Mouse (Mus musculus): Measurements from ENCODE around the gene Comt. TPM values are rescaled to one million over a fixed set of nuclear protein-coding genes. Genes with fewer than 3 reads are reported as not detected.

The Comt gene
- polyA plus RNA-seq, 1 experiment from 2014 or later, result 53.9 TPM

- Histone ChIP-seq H3K4me1 (replicated peaks; ENCODE audit: control insufficient read depth, insufficient read depth, low read length) (peaks cover 20% of the 10 kb centered on the region), H3K9me3 (ENCODE audit: control insufficient read depth, low read length) (no peaks in the 10 kb centered on the region), H3K9ac (ENCODE audit: low read depth, low read length) (no peak overlapping the region), H3K27ac (ENCODE audit: low read depth, low read length) (no peak overlapping the region), H3K27me3 (ENCODE audit: control insufficient read depth, insufficient read depth, low read length) (no peaks in the 10 kb centered on the region), H3K4me3 (ENCODE audit: low read depth, low read length) (no peak overlapping the region), H3K36me3 (ENCODE audit: control insufficient read depth, insufficient read depth, low read length) (no peaks in the 10 kb centered on the region), H3K4me2 (replicated peaks; ENCODE audit: low read depth, low read length) (no peak overlapping the region)
- ATAC-seq (ENCODE audit: low FRiP score) (no peak), DNase-seq (ENCODE audit: low spot score) (no peak)
- 89% methylated on average over 6 of the region's 7 CpGs for WGBS
Observed at GRCm38 (mm10) chr16:18376297-18376954, 50.2 kb downstream of the Comt start.

GRCm38 (mm10) chr16:18373632-18374031 lies 53.0 kb downstream of the Comt start:
- H3K27ac ChIP-seq (ENCODE audit: low read depth, low read length), result no peak overlapping the region
- no peak for ATAC-seq (ENCODE audit: low FRiP score)
- DNase-seq (ENCODE audit: low spot score), result no peak
- no peak overlapping the region for H3K9ac ChIP-seq (ENCODE audit: low read depth, low read length)
- no peak overlapping the region for H3K4me2 ChIP-seq (replicated peaks; ENCODE audit: low read depth, low read length)
- no peaks in the 10 kb centered on the region for H3K9me3 ChIP-seq (ENCODE audit: control insufficient read depth, low read length)
- peaks cover 8% of the 10 kb centered on the region; the same call in 1 of the 2 replicates for H3K4me1 ChIP-seq (replicated peaks; ENCODE audit: control insufficient read depth, insufficient read depth, low read length)
- H3K36me3 ChIP-seq (ENCODE audit: control insufficient read depth, insufficient read depth, low read length), result no peaks in the 10 kb centered on the region
- no peaks in the 10 kb centered on the region for H3K27me3 ChIP-seq (ENCODE audit: control insufficient read depth, insufficient read depth, low read length)
- H3K4me3 ChIP-seq (ENCODE audit: low read depth, low read length), result no peak overlapping the region
- WGBS, result 93% methylated on average over 4 of the region's 4 CpGs

- no peaks in the 10 kb centered on the region for H3K9me3 ChIP-seq (ENCODE audit: control insufficient read depth, low read length)
- H3K4me2 ChIP-seq (replicated peaks; ENCODE audit: low read depth, low read length), result no peak overlapping the region
- no peak overlapping the region for H3K27ac ChIP-seq (ENCODE audit: low read depth, low read length)
- WGBS, result 98% methylated on average over 3 of the region's 3 CpGs
- DNase-seq (ENCODE audit: low spot score) (no peak), ATAC-seq (ENCODE audit: low FRiP score) (no peak)
- no peaks in the 10 kb centered on the region for H3K27me3 ChIP-seq (ENCODE audit: control insufficient read depth, insufficient read depth, low read length)
- H3K4me1 ChIP-seq (replicated peaks; ENCODE audit: control insufficient read depth, insufficient read depth, low read length), result no peaks in the 10 kb centered on the region
- no peak overlapping the region for H3K4me3 ChIP-seq (ENCODE audit: low read depth, low read length)
- H3K36me3 ChIP-seq (ENCODE audit: control insufficient read depth, insufficient read depth, low read length), result no peaks in the 10 kb centered on the region
- H3K9ac ChIP-seq (ENCODE audit: low read depth, low read length), result no peak overlapping the region
Observed at GRCm38 (mm10) chr16:18370197-18370596, 56.5 kb downstream of the Comt start.

- no peak for DNase-seq (ENCODE audit: low spot score)
- Histone ChIP-seq H3K9ac (ENCODE audit: low read depth, low read length) (no peak overlapping the region), H3K27me3 (ENCODE audit: control insufficient read depth, insufficient read depth, low read length) (no peaks in the 10 kb centered on the region), H3K4me1 (replicated peaks; ENCODE audit: control insufficient read depth, insufficient read depth, low read length) (no peaks in the 10 kb centered on the region), H3K36me3 (ENCODE audit: control insufficient read depth, insufficient read depth, low read length) (no peaks in the 10 kb centered on the region), H3K27ac (ENCODE audit: low read depth, low read length) (no peak overlapping the region), H3K9me3 (ENCODE audit: control insufficient read depth, low read length) (no peaks in the 10 kb centered on the region), H3K4me3 (ENCODE audit: low read depth, low read length) (no peak overlapping the region), H3K4me2 (replicated peaks; ENCODE audit: low read depth, low read length) (no peak overlapping the region)
- ATAC-seq (ENCODE audit: low FRiP score), result no peak
- WGBS, result 90% methylated on average over 4 of the region's 4 CpGs
Observed at GRCm38 (mm10) chr16:18366849-18367248, 59.8 kb downstream of the Comt start.

- no peaks in the 10 kb centered on the region for H3K36me3 ChIP-seq (ENCODE audit: control insufficient read depth, insufficient read depth, low read length)
- DNase-seq (ENCODE audit: low spot score) (no peak), ATAC-seq (ENCODE audit: low FRiP score) (no peak)
- H3K4me3 ChIP-seq (ENCODE audit: low read depth, low read length), result no peak overlapping the region
- H3K4me1 ChIP-seq (replicated peaks; ENCODE audit: control insufficient read depth, insufficient read depth, low read length), result no peaks in the 10 kb centered on the region
- 79% methylated on average over 8 of the region's 8 CpGs for WGBS
- H3K27me3 ChIP-seq (ENCODE audit: control insufficient read depth, insufficient read depth, low read length), result no peaks in the 10 kb centered on the region
- H3K9me3 ChIP-seq (ENCODE audit: control insufficient read depth, low read length), result no peaks in the 10 kb centered on the region
- no peak overlapping the region for H3K9ac ChIP-seq (ENCODE audit: low read depth, low read length)
- no peak overlapping the region for H3K4me2 ChIP-seq (replicated peaks; ENCODE audit: low read depth, low read length)
- no peak overlapping the region for H3K27ac ChIP-seq (ENCODE audit: low read depth, low read length)
Observed at GRCm38 (mm10) chr16:18362948-18363347, 63.7 kb downstream of the Comt start.

- H3K9ac ChIP-seq (ENCODE audit: low read depth, low read length), result no peak overlapping the region
- H3K36me3 ChIP-seq (ENCODE audit: control insufficient read depth, insufficient read depth, low read length), result no peaks in the 10 kb centered on the region
- no peak overlapping the region for H3K27ac ChIP-seq (ENCODE audit: low read depth, low read length)
- H3K27me3 ChIP-seq (ENCODE audit: control insufficient read depth, insufficient read depth, low read length), result no peaks in the 10 kb centered on the region
- no peak for DNase-seq (ENCODE audit: low spot score)
- no peaks in the 10 kb centered on the region for H3K9me3 ChIP-seq (ENCODE audit: control insufficient read depth, low read length)
- ATAC-seq (ENCODE audit: low FRiP score), result no peak
- 75% methylated on average over 6 of the region's 6 CpGs for WGBS
- H3K4me3 ChIP-seq (ENCODE audit: low read depth, low read length), result no peak overlapping the region
- no peak overlapping the region for H3K4me2 ChIP-seq (replicated peaks; ENCODE audit: low read depth, low read length)
- H3K4me1 ChIP-seq (replicated peaks; ENCODE audit: control insufficient read depth, insufficient read depth, low read length), result no peaks in the 10 kb centered on the region
Observed at GRCm38 (mm10) chr16:18360151-18360805, 66.4 kb downstream of the Comt start.

- H3K36me3 ChIP-seq (ENCODE audit: control insufficient read depth, insufficient read depth, low read length), result no peaks in the 10 kb centered on the region
- H3K27me3 ChIP-seq (ENCODE audit: control insufficient read depth, insufficient read depth, low read length), result no peaks in the 10 kb centered on the region
- H3K27ac ChIP-seq (ENCODE audit: low read depth, low read length), result no peak overlapping the region
- no peak overlapping the region for H3K9ac ChIP-seq (ENCODE audit: low read depth, low read length)
- no peak for ATAC-seq (ENCODE audit: low FRiP score)
- no peak overlapping the region for H3K4me2 ChIP-seq (replicated peaks; ENCODE audit: low read depth, low read length)
- no peak for DNase-seq (ENCODE audit: low spot score)
- WGBS, result 83% methylated on average over 6 of the region's 6 CpGs
- no peaks in the 10 kb centered on the region for H3K4me1 ChIP-seq (replicated peaks; ENCODE audit: control insufficient read depth, insufficient read depth, low read length)
- no peaks in the 10 kb centered on the region for H3K9me3 ChIP-seq (ENCODE audit: control insufficient read depth, low read length)
- H3K4me3 ChIP-seq (ENCODE audit: low read depth, low read length), result no peak overlapping the region
Observed at GRCm38 (mm10) chr16:18357977-18358376, 68.7 kb downstream of the Comt start.

GRCm38 (mm10) chr16:18356961-18357360 lies 69.7 kb downstream of the Comt start:
- no peak overlapping the region for H3K9ac ChIP-seq (ENCODE audit: low read depth, low read length)
- WGBS, result 88% methylated on average over 1 of the region's 1 CpGs
- no peak for DNase-seq (ENCODE audit: low spot score)
- H3K9me3 ChIP-seq (ENCODE audit: control insufficient read depth, low read length), result no peaks in the 10 kb centered on the region
- no peaks in the 10 kb centered on the region for H3K36me3 ChIP-seq (ENCODE audit: control insufficient read depth, insufficient read depth, low read length)
- H3K4me1 ChIP-seq (replicated peaks; ENCODE audit: control insufficient read depth, insufficient read depth, low read length), result no peaks in the 10 kb centered on the region
- no peak overlapping the region for H3K27ac ChIP-seq (ENCODE audit: low read depth, low read length)
- ATAC-seq (ENCODE audit: low FRiP score), result no peak
- H3K27me3 ChIP-seq (ENCODE audit: control insufficient read depth, insufficient read depth, low read length), result no peaks in the 10 kb centered on the region
- H3K4me3 ChIP-seq (ENCODE audit: low read depth, low read length), result no peak overlapping the region
- no peak overlapping the region for H3K4me2 ChIP-seq (replicated peaks; ENCODE audit: low read depth, low read length)
